9 mouse cellular contexts compared by ENCODE assay signal in the genomic region with DNA sequence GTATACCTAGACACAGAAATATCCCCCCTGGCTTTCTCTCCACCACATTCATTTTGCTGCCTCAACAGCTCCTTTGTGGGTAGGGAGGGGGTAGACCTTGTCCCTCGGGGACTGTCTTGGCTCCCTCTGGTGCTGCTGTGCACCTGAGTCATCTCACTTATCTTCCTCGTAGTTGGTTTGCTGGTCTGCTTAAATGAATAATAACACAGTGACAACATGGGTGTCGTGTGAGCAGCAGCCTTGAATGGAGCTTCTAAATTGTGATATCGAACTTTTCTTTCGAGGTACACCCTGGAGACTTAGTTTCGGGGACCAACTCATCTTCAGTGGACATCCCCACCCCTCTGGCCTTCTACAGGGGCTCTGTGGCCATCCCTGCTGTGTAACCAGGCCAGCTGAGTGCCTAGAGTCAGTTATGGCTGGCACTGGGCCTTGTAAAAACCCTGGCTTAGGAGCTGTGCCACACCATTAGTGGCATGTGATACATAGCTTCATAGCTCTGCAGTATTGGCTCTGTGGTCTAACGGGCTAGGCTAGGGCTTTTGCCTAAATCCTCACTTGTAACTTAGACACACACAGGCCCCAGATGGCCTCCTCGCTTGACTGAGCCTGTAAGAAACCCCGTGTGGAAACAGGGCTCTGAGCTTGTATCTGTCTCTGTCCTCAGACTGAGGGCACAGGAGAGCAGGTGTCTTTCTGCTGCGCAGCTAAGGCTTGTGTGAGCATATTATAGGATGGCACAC. TPM values are rescaled to one million over a fixed set of nuclear protein-coding genes. Genes with fewer than 3 reads are reported as not detected.
DNase-seq lines count a peak whose midpoint lies in the region; ATAC-seq and TF ChIP-seq lines count a peak whose summit lies in the region.
"Had no signal": no experiment of that assay in that cellular context is flagged by ENCODE, and none has a peak within 500 bp of the region (broad histone marks: within the 10 kb centered on the region; RNA-seq: fewer than 3 reads in every experiment).

No protein-coding gene starts in this region.

- WGBS in cerebellum, adult 2 months, result 20% methylated on average over 10 of the region's 10 CpGs
- WGBS in limb, embryonic 15.5 days, result 71% methylated on average over 10 of the region's 10 CpGs

- H3K9me3 ChIP-seq in limb, embryonic 15.5 days, result no peaks in the 10 kb centered on the region

- ATAC-seq in limb, embryonic 15.5 days (ENCODE audit: insufficient number of reproducible peaks, low FRiP score, low TSS enrichment, low read depth), result no peak

- no peak overlapping the region for H3K4me3 ChIP-seq in cerebellum, adult 2 months (replicated peaks; ENCODE audit: insufficient read depth, low read depth, low read length)
- no peak overlapping the region for H3K4me3 ChIP-seq in limb, embryonic 15.5 days

- peak overlapping the region; percentile 86 for H3K27ac ChIP-seq in cerebellum, adult 2 months (ENCODE audit: insufficient read depth, low read length)
- 0 out of 2 replicates have a peak overlapping the region, but pooled peaks have one; percentile 5 for H3K27ac ChIP-seq in limb, embryonic 15.5 days

- peaks cover 46% of the 10 kb centered on the region for H3K4me1 ChIP-seq in cerebellum, adult 2 months (ENCODE audit: control insufficient read depth, insufficient read depth, low read length)
- H3K4me1 ChIP-seq in limb, embryonic 15.5 days, result peaks cover 35% of the 10 kb centered on the region

- H3K9ac ChIP-seq in limb, embryonic 15.5 days, result no peak overlapping the region

- peak; percentile 35 to 53 for DNase-seq in heart, adult 18-20 months
- DNase-seq in heart, postnatal 36 days, result no peak
- DNase-seq in 3T3-L1 (ENCODE audit: low read depth, low spot score), result peak; percentile 34
- DNase-seq in cerebellum, adult 2 months, result peak; percentile 78 to 89
- no peak for DNase-seq in urinary bladder, postnatal 4 days (ENCODE audit: low spot score in 2 of 2)
- no peak for DNase-seq in left cerebral cortex, adult 8-10 months (ENCODE audit: low spot score in 2 of 2)
- no peak for DNase-seq in adrenal gland, postnatal 4 days (ENCODE audit: low spot score in 2 of 2)
- DNase-seq: gastrocnemius, postnatal 36 days had no signal

- intact Hi-C loops in heart, postnatal 36 days (cut with DNase I), result loop anchor here (2.0 kb wide), 1 partner anchor 20 kb away; no protein-coding TSS in a partner anchor

- TF ChIP-seq CTCF in cerebellum, adult 2 months (IDR thresholded peaks at IDR 0.05; ENCODE audit: borderline replicate concordance, insufficient read depth, low read depth, low read length), result no peak

- H3K27me3 ChIP-seq in cerebellum, adult 2 months (ENCODE audit: control insufficient read depth, insufficient read depth, low read length), result no peaks in the 10 kb centered on the region
- no peaks in the 10 kb centered on the region for H3K27me3 ChIP-seq in limb, embryonic 15.5 days

- no peaks in the 10 kb centered on the region for H3K36me3 ChIP-seq in limb, embryonic 15.5 days

- H3K4me2 ChIP-seq in limb, embryonic 15.5 days, result no peak overlapping the region

- TF ChIP-seq POLR2A in cerebellum, adult 2 months (IDR thresholded peaks at IDR 0.05; ENCODE audit: borderline replicate concordance, insufficient read depth, low read length), result no peak

RNA-seq across cellular contexts. Expression of a gene that starts 53.0 kb away (rescaled TPM):
- 10 to 100 TPM; 32.6 to 32.7 TPM for total RNA-seq in heart, adult 18-20 months (2021)
- total RNA-seq in heart, postnatal 36 days (2021), result 10 to 100 TPM; 29.6 to 35.3 TPM
- polyA plus RNA-seq in cerebellum, adult 2 months (2012; rRNA removed), result 36.0 and 40.4 TPM in 2 replicates
- 15.6 and 22.0 TPM in 2 replicates for polyA plus RNA-seq in limb, embryonic 15.5 days (2015; fragmentation: Nextera tagmentation; extraction: Ambion mirVana)
- 10 to 100 TPM; 31.1 to 39.9 (median 34.5) TPM for total RNA-seq in left cerebral cortex, adult 8-10 months (2022)
- total RNA-seq in adrenal gland, postnatal 4 days (2021), result 10 to 100 TPM; 22.9 to 23.1 TPM

Comparison
In these comparisons a context has a peak if more than half of its experiments do, and no peak if none do; other contexts are left out.
1. DNase-seq: peak in heart, adult 18-20 months (2 of 2), 3T3-L1 (single experiment) and cerebellum, adult 2 months (2 of 2); none in heart, postnatal 36 days (0 of 2), urinary bladder, postnatal 4 days (0 of 2), left cerebral cortex, adult 8-10 months (0 of 2) and adrenal gland, postnatal 4 days (0 of 2).